In the genomic region with DNA sequence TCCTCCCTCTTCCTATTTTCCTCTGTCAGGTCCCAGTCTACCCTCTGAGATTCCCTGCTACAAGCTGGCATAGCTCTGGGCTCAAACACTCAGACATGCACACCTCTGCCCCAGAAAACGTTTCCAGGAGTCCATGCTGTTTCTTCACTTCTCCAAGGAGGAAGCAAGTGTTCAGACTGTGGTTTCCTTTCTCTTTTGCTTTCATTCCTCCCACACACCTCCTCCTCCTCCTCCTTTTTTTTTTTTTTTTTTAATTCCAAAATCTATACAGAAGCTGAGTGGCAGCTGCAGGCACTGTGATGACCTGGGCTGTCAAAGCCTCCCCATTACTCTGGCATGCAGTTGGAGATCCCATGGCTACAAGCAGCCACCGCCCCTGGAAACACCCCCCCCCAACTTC, we compare ENCODE assay signal across 15 mouse cellular contexts. TPM values are rescaled to one million over a fixed set of nuclear protein-coding genes. Genes with fewer than 3 reads are reported as not detected.
DNase-seq lines count a peak whose midpoint lies in the region; ATAC-seq lines count a peak whose summit lies in the region.
"Had no signal": no experiment of that assay in that cellular context is flagged by ENCODE, and none has a peak within 500 bp of the region (broad histone marks: within the 10 kb centered on the region; RNA-seq: fewer than 3 reads in every experiment).

No protein-coding gene starts in this region.

- DNase-seq in CD4-positive, CD25-positive, alpha-beta regulatory T cell, adult 2 months (ENCODE audit: low read depth, low spot score) = peak; percentile 16
- no peak for DNase-seq in liver, embryonic 11.5 days (ENCODE audit: low spot score)
- DNase-seq in liver = no peak
- DNase-seq in fat pad, adult 2 months (ENCODE audit: extremely low read depth, low read depth, low spot score) = peak; percentile 18
- peak; percentile 35 for DNase-seq in splenic B cell, adult 2 months (ENCODE audit: low read depth, low spot score)
- DNase-seq in layer of hippocampus, postnatal 14 days (ENCODE audit: low spot score in 2 of 2) = no peak
- DNase-seq in gastrocnemius, postnatal 10 days = no peak
- DNase-seq: cerebellum, adult 11-12 months; embryo, embryonic 11 days; heart, postnatal 10 days; right cerebral cortex, postnatal 4 days had no signal

- H3K9ac ChIP-seq in liver, embryonic 11.5 days (ENCODE audit: low read depth, low read length) = no peak overlapping the region
- H3K9ac ChIP-seq: limb, embryonic 15.5 days; midbrain, embryonic 13.5 days had no signal

- H3K4me1 ChIP-seq in liver, embryonic 11.5 days (replicated peaks; ENCODE audit: control insufficient read depth, insufficient read depth, low read length) = peaks cover 35% of the 10 kb centered on the region

- peak overlapping the region; percentile 100; the same call in 1 of the 2 replicates for H3K4me2 ChIP-seq in liver, embryonic 11.5 days

- no peak overlapping the region for H3K27ac ChIP-seq in liver, embryonic 11.5 days (ENCODE audit: low read depth, low read length)
- H3K27ac ChIP-seq: limb, embryonic 15.5 days; midbrain, embryonic 13.5 days had no signal

- WGBS in liver, embryonic 11.5 days = 16% methylated on average over 2 of the region's 2 CpGs

- peaks cover 33% of the 10 kb centered on the region for H3K27me3 ChIP-seq in liver, embryonic 11.5 days (replicated peaks; ENCODE audit: control insufficient read depth, insufficient read depth, low read length)
- no peaks in the 10 kb centered on the region for H3K27me3 ChIP-seq in splenic B cell, adult 2 months (ENCODE audit: control insufficient read depth, insufficient read depth, low read length, poor library complexity, severe bottlenecking)

- H3K36me3 ChIP-seq in liver, embryonic 11.5 days (ENCODE audit: control insufficient read depth, insufficient read depth, low read length) = no peaks in the 10 kb centered on the region
- no peaks in the 10 kb centered on the region for H3K36me3 ChIP-seq in splenic B cell, adult 2 months (ENCODE audit: control insufficient read depth, insufficient read depth, low read length, poor library complexity, severe bottlenecking)

- no peak for ATAC-seq in CD4-positive, CD25-positive, alpha-beta regulatory T cell, adult 4 months
- no peak for ATAC-seq in liver, embryonic 11.5 days (replicated peaks; ENCODE audit: low FRiP score)
- ATAC-seq: midbrain, embryonic 13.5 days had no signal

- H3K9me3 ChIP-seq in liver, embryonic 11.5 days (ENCODE audit: control insufficient read depth, low read length) = no peaks in the 10 kb centered on the region
- H3K9me3 ChIP-seq: G1E; limb, embryonic 15.5 days; midbrain, embryonic 13.5 days had no signal

- no peak overlapping the region for H3K4me3 ChIP-seq in liver, embryonic 11.5 days (ENCODE audit: low read depth, low read length)

RNA-seq across cellular contexts. Expression of gene Itpka, which starts 1.6 kb away (rescaled TPM):
- polyA plus RNA-seq in CD4-positive, CD25-positive, alpha-beta regulatory T cell, adult 4 months (2017; shearing (Covaris generic)) = under 1 TPM in 1 of 2 experiments, not detected in 1; 0.30 TPM
- 3.9 and 4.0 TPM in 2 replicates for polyA plus RNA-seq in liver, embryonic 11.5 days (2014; fragmentation: Nextera tagmentation; extraction: Ambion mirVana)
- total RNA-seq in layer of hippocampus, postnatal 14 days (2021) = 100 to 1,000 TPM; 186 to 204 TPM
- under 1 TPM; 0.18 to 0.26 TPM for total RNA-seq in gastrocnemius, postnatal 10 days (2021)

RNA-seq across cellular contexts. Expression of gene Ltk, which starts 19.7 kb away (rescaled TPM):
- not detected for polyA plus RNA-seq in CD4-positive, CD25-positive, alpha-beta regulatory T cell, adult 4 months (2017; shearing (Covaris generic))
- 0.19 and 0.43 TPM in 2 replicates for polyA plus RNA-seq in liver, embryonic 11.5 days (2014; fragmentation: Nextera tagmentation; extraction: Ambion mirVana)
- 10 to 100 TPM in 1 of 2 experiments, 1 to 10 TPM in 1; 6.0 to 10.5 TPM for total RNA-seq in layer of hippocampus, postnatal 14 days (2021)
- total RNA-seq in gastrocnemius, postnatal 10 days (2021) = not detected
- polyA plus RNA-seq: G1E; limb, embryonic 15.5 days had no signal

RNA-seq across cellular contexts. Expression of gene Rpap1, which starts 46.8 kb away (rescaled TPM):
- polyA plus RNA-seq in CD4-positive, CD25-positive, alpha-beta regulatory T cell, adult 4 months (2017; shearing (Covaris generic)) = 10 to 100 TPM; 15.7 to 34.0 TPM
- polyA plus RNA-seq in liver, embryonic 11.5 days (2014; fragmentation: Nextera tagmentation; extraction: Ambion mirVana) = 29.1 and 30.0 TPM in 2 replicates
- 10 to 100 TPM; 18.3 to 18.7 TPM for total RNA-seq in layer of hippocampus, postnatal 14 days (2021)
- 10 to 100 TPM; 14.2 to 14.5 TPM for total RNA-seq in gastrocnemius, postnatal 10 days (2021)

RNA-seq across cellular contexts. Expression of gene Tyro3, which starts 57.0 kb away (rescaled TPM):
- 1 to 10 TPM; 1.1 to 1.3 TPM for polyA plus RNA-seq in CD4-positive, CD25-positive, alpha-beta regulatory T cell, adult 4 months (2017; shearing (Covaris generic))
- 5.8 and 5.9 TPM in 2 replicates for polyA plus RNA-seq in liver, embryonic 11.5 days (2014; fragmentation: Nextera tagmentation; extraction: Ambion mirVana)
- total RNA-seq in layer of hippocampus, postnatal 14 days (2021) = 10 to 100 TPM; 61.3 to 62.1 TPM
- 1 to 10 TPM; 3.6 to 5.1 TPM for total RNA-seq in gastrocnemius, postnatal 10 days (2021)

Comparison
In these comparisons a context has a peak if more than half of its experiments do, and no peak if none do; other contexts are left out.
1. DNase-seq: peak in CD4-positive, CD25-positive, alpha-beta regulatory T cell, adult 2 months (single experiment), fat pad, adult 2 months (single experiment) and splenic B cell, adult 2 months (single experiment); none in liver, embryonic 11.5 days (single experiment), liver (single experiment), layer of hippocampus, postnatal 14 days (0 of 2) and gastrocnemius, postnatal 10 days (single experiment).
2. RNA of gene Itpka, which starts 1.6 kb away (total RNA-seq): 186 to 204 TPM in layer of hippocampus, postnatal 14 days; 0.18 to 0.26 TPM in gastrocnemius, postnatal 10 days; every median in the first group is over 100 times any median in the second.
3. RNA of gene Ltk, which starts 19.7 kb away (total RNA-seq): 6.0 to 10.5 TPM in layer of hippocampus, postnatal 14 days; not detected in gastrocnemius, postnatal 10 days; every median in the first group is over 4 times any median in the second.